Mouse (Mus musculus) CH12.LX (cell line): Measurements from ENCODE around the gene Reps1. TPM values are rescaled to one million over a fixed set of nuclear protein-coding genes. Genes with fewer than 3 reads are reported as not detected.
A peak's percentile ranks its signal among the peaks of the same experiment; 100 is the strongest.

ENCODE experiments used
- DNase-seq: peaks from one replicate; pipeline ENCODE4 v3.0.0-alpha.2; 2013; ENCODE audit errors: extremely low read depth
- H3K27ac ChIP-seq: 2 replicates; pipeline ENCODE4 v1.5.1; 2012; ENCODE audit warnings: low read depth, mild to moderate bottlenecking, control low read depth, moderate library complexity; ENCODE audit not compliant: insufficient read depth
- H3K27me3 ChIP-seq: replicated peaks from 2 replicates; pipeline ENCODE3; 2012; ENCODE audit warnings: inconsistent platforms
- H3K36me3 ChIP-seq, 2 experiments: replicated peaks in 1 of 2; 2 replicates each; pipeline versions ENCODE3 to v1.6.1; 2012; ENCODE audit warnings: inconsistent platforms in 1 of 2, low read length in 1 of 2, mild to moderate bottlenecking in 1 of 2, mixed read lengths in 1 of 2, moderate library complexity in 1 of 2; ENCODE audit not compliant: control insufficient read depth in 1 of 2, insufficient read depth in 1 of 2
- H3K4me1 ChIP-seq, 2 experiments: 2 replicates each; pipeline ENCODE4 v1.6.1; 2012; ENCODE audit warnings: inconsistent platforms in 1 of 2, moderate library complexity in 1 of 2; ENCODE audit not compliant: insufficient read depth in 2 of 2, control insufficient read depth in 1 of 2
- H3K4me2 ChIP-seq: 2 replicates; pipeline ENCODE4 v1.6.1; 2012; ENCODE audit warnings: low read depth, mild to moderate bottlenecking, control low read depth; ENCODE audit not compliant: poor library complexity, insufficient read depth, severe bottlenecking
- H3K4me3 ChIP-seq, 3 experiments: fragments of 150-350 bp in 1 of 3; sonication (generic) in 1 of 3; replicated peaks in 1 of 3; 2 replicates each; pipeline versions ENCODE3 to v1.5.1; 2011 to 2012; ENCODE audit warnings: low read depth in 2 of 3, low read length in 2 of 3, mild to moderate bottlenecking in 2 of 3, moderate library complexity in 2 of 3, control low read depth in 1 of 3, improper control_type of control experiment in 1 of 3, inconsistent platforms in 1 of 3, mixed read lengths in 1 of 3; ENCODE audit not compliant: poor library complexity in 1 of 3
- H3K79me2 ChIP-seq: replicated peaks from 2 replicates; pipeline ENCODE4 v1.6.1; 2012; ENCODE audit warnings: mild to moderate bottlenecking, moderate library complexity; ENCODE audit not compliant: control insufficient read depth, poor library complexity, insufficient read depth, severe bottlenecking; ENCODE audit errors: extremely low read depth
- H3K9ac ChIP-seq: 2 replicates; pipeline ENCODE4 v1.6.1; 2012; ENCODE audit warnings: low read depth, mild to moderate bottlenecking, control low read depth, moderate library complexity; ENCODE audit not compliant: insufficient read depth
- H3K9me3 ChIP-seq: replicated peaks from 2 replicates; pipeline ENCODE3; 2012; ENCODE audit warnings: low read length, inconsistent platforms, mixed read lengths
- BHLHE40 ChIP-seq: IDR thresholded peaks from 2 replicates; pipeline ENCODE4 v1.6.1; 2011; ENCODE audit warnings: mild to moderate bottlenecking, low read depth, low read length, improper control_type of control experiment
- CHD1 ChIP-seq: IDR thresholded peaks from 2 replicates; pipeline ENCODE4 v1.6.1; 2012; ENCODE audit warnings: low read depth, low read length, improper control_type of control experiment, inconsistent platforms
- GABPA ChIP-seq: IDR thresholded peaks from 2 replicates; pipeline ENCODE4 v1.6.1; 2012; ENCODE audit warnings: low read depth, low read length, improper control_type of control experiment, inconsistent platforms; ENCODE audit not compliant: insufficient replicate concordance
- IRF4 ChIP-seq: IDR thresholded peaks from 2 replicates; pipeline ENCODE4 v1.6.1; 2014; ENCODE audit warnings: low read depth, mild to moderate bottlenecking, inconsistent platforms, low read length, improper control_type of control experiment
- MAX ChIP-seq: IDR thresholded peaks from 2 replicates; pipeline ENCODE4 v1.6.1; 2011; ENCODE audit warnings: low read length, improper control_type of control experiment
- MXI1 ChIP-seq: IDR thresholded peaks from 2 replicates; pipeline ENCODE4 v1.6.1; 2011; ENCODE audit warnings: mild to moderate bottlenecking, low read depth, low read length, improper control_type of control experiment
- POLR2A ChIP-seq: IDR thresholded peaks from 2 replicates; pipeline ENCODE4 v1.6.1; 2011; ENCODE audit warnings: low read depth, mild to moderate bottlenecking, improper control_type of control experiment, low read length
- SIN3A ChIP-seq: IDR thresholded peaks from 2 replicates; pipeline ENCODE4 v1.6.1; 2012; ENCODE audit warnings: low read length, improper control_type of control experiment, inconsistent platforms
- SMC3 ChIP-seq: IDR thresholded peaks from 2 replicates; pipeline ENCODE4 v1.6.1; 2011; ENCODE audit warnings: low read depth, low read length, improper control_type of control experiment
- UBTF ChIP-seq: IDR thresholded peaks from 2 replicates; pipeline ENCODE4 v1.6.1; 2012; ENCODE audit warnings: low read depth, mild to moderate bottlenecking, inconsistent platforms, low read length, improper control_type of control experiment, moderate library complexity
- ZKSCAN1 ChIP-seq: IDR thresholded peaks from 2 replicates; pipeline ENCODE4 v1.6.1; 2012; ENCODE audit warnings: low read depth, inconsistent platforms, low read length, improper control_type of control experiment, borderline replicate concordance
- ZNF384 ChIP-seq: IDR thresholded peaks from 2 replicates; pipeline ENCODE4 v1.6.1; 2012; ENCODE audit warnings: low read depth, low read length, improper control_type of control experiment, inconsistent platforms
- dilution Hi-C: fragments of 300-500 bp; cut with MboI; formaldehyde crosslinking; loops from 2 replicates; pipeline ENCODE4 v1.14.3; 2020; ENCODE audit warnings: low sequenced_read_pairs; ENCODE audit not compliant: extremely low pct_unique_long_range_greater_than_20kb, extremely low pct_ligation_motif_present
- in situ Hi-C: fragments of 300-500 bp; cut with MboI; formaldehyde crosslinking; loops from 3 replicates; pipeline ENCODE4 v1.14.3; 2019; ENCODE audit warnings: low sequenced_read_pairs, low pct_ligation_motif_present, low pct_unique_long_range_greater_than_20kb, mixed read lengths
- polyA plus RNA-seq: library from polyadenylated mRNA; unstranded; fragments of >175 nt; gene quantifications from 2 replicates; pipeline ENCODE4 v1.2.1, GENCODE M21; 2012; ENCODE audit warnings: low read depth; ENCODE audit not compliant: insufficient read length
- total RNA-seq, 2 experiments: library from RNA; depleted of rRNA; stranded (reverse); fragments of 300-350 nt in 1 of 2; fragments of >200 nt in 1 of 2; gene quantifications; 2 replicates each; pipeline ENCODE4 v1.2.3; 2012 to 2014

Gene Reps1
- total and polyA plus RNA-seq, 3 experiments = 34.4 to 61.5 (median 37.9) TPM

DNA sequence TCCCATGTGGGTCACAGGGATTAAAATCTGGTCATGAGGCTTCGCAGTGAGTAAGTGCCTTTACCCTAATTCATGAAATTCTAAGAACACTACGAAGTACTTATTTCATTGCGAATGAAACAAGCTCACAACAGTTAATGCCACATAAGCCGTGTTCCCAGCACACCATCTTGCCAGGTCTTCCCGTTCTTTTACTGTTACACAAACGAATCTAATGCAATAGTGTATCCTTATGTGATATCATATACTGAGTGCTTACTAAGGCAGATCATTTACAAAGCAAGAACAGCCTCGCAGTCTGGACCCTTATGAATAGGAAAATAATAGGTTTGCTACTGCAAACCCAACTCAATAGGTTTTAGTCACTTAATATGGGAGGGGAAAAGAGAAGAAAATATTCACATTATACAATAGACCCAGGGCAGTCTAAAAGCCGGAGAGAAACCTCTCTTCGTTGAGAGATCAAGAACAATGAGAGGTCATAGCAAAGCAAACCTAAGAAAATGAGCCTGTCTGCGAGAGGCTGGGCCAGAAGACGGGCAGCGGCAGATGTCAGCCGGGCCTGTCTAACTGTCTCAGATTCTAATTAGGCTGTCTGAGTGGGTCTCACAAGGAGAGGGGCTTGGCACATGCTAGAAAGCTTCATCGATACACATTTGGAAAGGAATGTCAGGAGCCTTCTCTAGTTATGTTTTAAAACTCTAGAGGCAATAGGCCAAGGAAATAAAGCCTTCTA is 33.9 kb upstream of the Reps1 start:
- peak overlapping the region; percentile 81 for H3K4me2 ChIP-seq
- H3K9ac ChIP-seq = peak overlapping the region; percentile 34
- peak overlapping the region; percentile 68 to 76 (median 75) for H3K4me3 ChIP-seq
- dilution Hi-C loops = no loop called here
- peaks cover 5% of the 10 kb centered on the region for H3K9me3 ChIP-seq
- peaks cover 20% of the 10 kb centered on the region for H3K79me2 ChIP-seq
- H3K36me3 ChIP-seq = peaks cover 8 to 23% of the 10 kb centered on the region in 2 experiments
- no peaks in the 10 kb centered on the region for H3K27me3 ChIP-seq
- in situ Hi-C loops = no loop called here
- peak overlapping the region; percentile 47; the same call in 1 of the 2 replicates for H3K27ac ChIP-seq
- H3K4me1 ChIP-seq = peaks cover 2 to 22% of the 10 kb centered on the region in 2 experiments
- TF ChIP-seq BHLHE40 (no peak), IRF4 (0 out of 2 replicates have a peak, but pooled peaks have one; percentile 7), MXI1 (0 out of 2 replicates have a peak, but pooled peaks have one; percentile 19), POLR2A (0 out of 2 replicates have a peak, but pooled peaks have one; percentile 28), MAX (peak; percentile 3; the same call in 1 of the 2 replicates), CHD1 (peak; percentile 56; the same call in 1 of the 2 replicates), SMC3 (no peak)
- TF ChIP-seq, all 38 proteins: peak for 5
- no peak for DNase-seq

DNA sequence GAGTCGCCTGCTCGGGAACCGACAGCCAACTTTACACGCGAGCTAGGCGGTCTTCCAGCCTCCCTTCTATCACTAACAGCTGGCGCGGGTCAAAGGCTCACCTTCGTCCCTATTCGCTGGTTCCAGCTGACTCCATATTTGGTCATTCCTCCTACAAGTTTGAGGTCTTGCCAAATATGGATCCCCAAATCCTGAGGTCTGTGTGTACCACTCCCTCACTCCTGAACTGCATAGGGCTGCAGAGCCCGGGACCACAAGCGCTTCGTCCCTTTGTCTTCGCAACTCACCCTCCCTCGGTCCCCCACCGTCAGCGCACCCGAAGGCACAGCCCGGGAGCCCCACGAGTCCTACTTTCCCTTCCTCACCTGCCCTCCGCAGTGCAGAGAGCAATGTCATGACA is 33.3 kb upstream of the Reps1 start:
- peak overlapping the region; percentile 68 to 76 (median 75) for H3K4me3 ChIP-seq
- peak overlapping the region; percentile 34 for H3K9ac ChIP-seq
- peaks cover 2 to 22% of the 10 kb centered on the region in 2 experiments for H3K4me1 ChIP-seq
- in situ Hi-C loops (no loop called here), dilution Hi-C loops (no loop called here)
- H3K4me2 ChIP-seq = peak overlapping the region; percentile 81
- peaks cover 20% of the 10 kb centered on the region for H3K79me2 ChIP-seq
- peak; percentile 71 for DNase-seq
- peaks cover 7 to 18% of the 10 kb centered on the region in 2 experiments for H3K36me3 ChIP-seq
- TF ChIP-seq MAX (0 out of 2 replicates have a peak, but pooled peaks have one; percentile 2), GABPA (no peak), ZKSCAN1 (no peak), UBTF (0 out of 2 replicates have a peak, but pooled peaks have one; percentile 52), MXI1 (peak; percentile 21; the same call in 1 of the 2 replicates), SIN3A (no peak; the same call in none of the 2 replicates), IRF4 (peak; percentile 6; the same call in 1 of the 2 replicates), ZNF384 (no peak)
- H3K27me3 ChIP-seq = no peaks in the 10 kb centered on the region
- H3K27ac ChIP-seq = peak overlapping the region; percentile 47; the same call in 1 of the 2 replicates
- H3K9me3 ChIP-seq = peaks cover 5% of the 10 kb centered on the region
